Mouse (Mus musculus): ENCODE data around the gene Rps12-ps3. TPM values are rescaled to one million over a fixed set of nuclear protein-coding genes. Genes with fewer than 3 reads are reported as not detected.

The Rps12-ps3 gene
- 60.9 and 117 TPM in 2 replicates for polyA plus RNA-seq (2012; rRNA removed)

DNA sequence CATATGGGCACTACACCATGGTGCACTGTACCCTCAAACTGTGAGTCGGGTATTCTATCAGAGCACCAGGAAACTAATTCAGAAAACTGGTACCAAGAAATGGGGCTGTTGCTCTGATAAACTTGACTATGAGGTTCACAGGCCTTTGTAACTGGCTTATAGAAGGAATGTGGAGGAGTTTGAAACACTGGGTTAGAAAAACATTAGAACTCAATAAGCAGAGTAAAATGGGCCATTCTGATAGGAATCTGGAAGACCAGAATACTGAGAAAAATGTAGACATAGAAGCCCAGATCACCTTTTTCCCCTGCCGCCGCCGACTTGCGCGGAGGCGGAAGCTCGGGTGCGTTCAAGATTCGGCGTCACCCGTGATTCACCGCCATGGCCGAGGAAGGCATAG lies at the start of gene Rps12-ps3:
Gene Rps12-ps3, plus strand, starts transcription at position 301 of the 400 bp plus-strand sequence.

DNA sequence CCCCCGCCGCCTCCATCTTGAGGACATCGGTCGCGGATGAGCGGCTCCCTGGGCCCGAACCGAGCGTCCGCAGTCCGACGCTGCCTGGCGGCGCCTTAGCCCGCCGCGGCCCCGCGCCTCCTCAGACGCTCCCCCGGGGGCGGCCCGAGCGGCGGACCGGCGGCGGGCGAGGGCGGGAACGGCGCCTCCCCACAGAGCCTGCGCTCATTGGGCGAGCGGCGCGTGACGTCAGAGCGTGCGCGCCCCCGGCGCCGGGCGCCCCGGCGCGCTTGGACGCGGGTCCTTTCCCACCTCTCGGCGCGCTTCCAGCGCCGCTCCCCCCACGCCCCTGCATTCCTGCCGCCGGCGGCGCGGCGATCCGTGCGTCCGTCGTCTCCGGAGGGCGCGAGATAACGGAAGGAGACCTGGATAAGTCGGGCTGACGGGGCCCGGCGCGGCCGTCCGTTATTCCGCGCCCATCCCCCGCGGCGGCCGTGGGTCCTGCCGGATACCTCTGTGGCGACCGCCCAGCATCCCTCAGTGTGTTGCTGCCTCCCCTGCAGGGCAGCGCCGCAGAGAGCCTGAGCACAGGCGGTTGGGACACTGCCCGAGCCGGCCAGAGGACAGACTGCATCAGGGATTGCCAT lies 23.7 kb downstream of the Rps12-ps3 start, which contains the start of gene Pdzd8:
Gene Pdzd8, minus strand, starts transcription at position 123 of the 626 bp plus-strand sequence.

Other genes starting within 250 kb of the Rps12-ps3 start
- gene Shtn1, start 246.2 kb upstream of the Rps12-ps3 start, polyA plus RNA-seq (2012; rRNA removed), result 113 TPM in 2 replicates
- 6.2 and 6.4 TPM in 2 replicates for gene Vax1, start 152.2 kb upstream of the Rps12-ps3 start, polyA plus RNA-seq (2012; rRNA removed)
- 0.03 and 0.16 TPM in 2 replicates for gene Kcnk18, start 103.1 kb upstream of the Rps12-ps3 start, polyA plus RNA-seq (2012; rRNA removed)
- 15.3 and 18.7 TPM in 2 replicates for gene Slc18a2, start 61.4 kb upstream of the Rps12-ps3 start, polyA plus RNA-seq (2012; rRNA removed)
- 13.9 and 15.8 TPM in 2 replicates for gene Pdzd8, start 23.5 kb downstream of the Rps12-ps3 start, polyA plus RNA-seq (2012; rRNA removed)
- 9.5 and 9.7 TPM in 2 replicates for gene Emx2, start 136.1 kb downstream of the Rps12-ps3 start, polyA plus RNA-seq (2012; rRNA removed)

All from central nervous system, embryonic 18 days (tissue).